Mouse (Mus musculus): Measurements from ENCODE around the gene Dera. TPM values are rescaled to one million over a fixed set of nuclear protein-coding genes. Genes with fewer than 3 reads are reported as not detected.
"Not testable (repeated sequence)": the region's sequence is repeated elsewhere in the genome, so short reads cannot be mapped to it uniquely, and the experiment has no call there.

Gene Dera
- 10 to 100 TPM in 1 of 2 experiments, 1 to 10 TPM in 1; 9.8 to 11.7 TPM for total RNA-seq (2021)
- long read RNA-seq, experiment 1, partial matches to known transcripts, result 0 of 6 reads
- long read RNA-seq, experiment 1, other reads (novel, unspliced or antisense), result 1 of 6 reads
- long read RNA-seq, experiment 2, partial matches to known transcripts, result 0 of 7 reads
- long read RNA-seq, experiment 2, other reads (novel, unspliced or antisense), result 3 of 7 reads

GRCm38 (mm10) chr6:137754056-137754856 lies at the start of gene Dera:
Gene Dera, plus strand, starts transcription at chr6:137754546.
- DNase-seq, result peak; percentile 68 to 80
- intact Hi-C loops (cut with DNase I), result no loop called here

GRCm38 (mm10) chr6:137706209-137706608 lies 48.1 kb upstream of the Dera start:
- DNase-seq, result no peak
- intact Hi-C loops (cut with DNase I), result no loop called here

DNA sequence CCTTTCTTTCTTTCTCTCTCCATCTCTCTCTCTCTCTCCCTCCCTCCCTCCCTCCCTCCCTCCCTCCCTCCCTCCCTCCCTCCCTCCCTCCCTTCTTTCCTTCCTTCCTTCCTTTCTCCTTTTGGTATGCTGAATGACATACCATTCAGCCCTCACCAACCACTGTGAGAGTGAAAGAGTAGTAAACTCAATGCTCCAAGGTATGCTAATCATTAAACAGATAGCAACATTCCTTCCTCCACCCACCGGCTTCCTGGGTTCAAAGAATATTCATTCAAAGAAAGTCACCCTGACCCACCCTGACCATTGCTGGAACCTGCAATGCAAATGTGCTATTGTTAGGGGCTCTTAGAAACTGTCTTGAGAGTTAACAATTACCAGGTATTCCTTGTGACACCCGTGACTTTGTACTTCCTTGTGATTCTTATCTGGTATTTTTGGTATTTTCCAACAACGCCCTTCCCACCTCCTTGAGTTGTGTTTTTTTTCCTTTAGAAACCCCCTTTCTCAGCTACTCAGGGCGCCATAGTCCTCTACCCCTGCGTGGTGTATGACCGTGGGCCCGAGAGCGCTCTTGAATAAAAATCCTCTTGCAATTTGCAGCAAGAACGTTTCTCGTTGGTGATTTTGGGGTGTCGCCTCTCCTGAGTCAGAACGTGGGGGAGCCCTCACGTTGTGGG lies 45.5 kb upstream of the Dera start:
- intact Hi-C loops (cut with DNase I); DNase-seq: not testable (repeated sequence)

GRCm38 (mm10) chr6:137710179-137711037 lies 43.9 kb upstream of the Dera start:
- intact Hi-C loops (cut with DNase I), result no loop called here
- DNase-seq, result peak in 1 of 2 experiments; percentile 15

GRCm38 (mm10) chr6:137712654-137713309 lies 41.6 kb upstream of the Dera start:
- intact Hi-C loops (cut with DNase I), result no loop called here
- no peak for DNase-seq

DNA sequence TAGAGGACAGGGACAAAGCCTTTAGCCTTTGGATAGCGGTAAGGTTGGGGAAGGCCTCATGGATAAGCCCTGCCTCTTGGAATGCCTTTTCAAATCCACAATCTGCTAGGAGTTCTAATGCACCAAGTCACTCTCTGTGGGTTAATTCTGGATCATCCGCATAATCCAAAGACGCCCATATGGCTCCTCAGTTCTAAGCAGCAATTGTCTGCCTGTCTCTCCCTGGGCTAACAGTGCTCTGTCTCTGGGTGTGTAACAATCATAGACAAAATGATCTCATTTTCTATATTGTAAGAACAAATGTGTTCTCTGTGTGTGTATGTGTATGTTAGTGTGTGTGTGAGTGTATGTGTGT lies 41.1 kb upstream of the Dera start:
- intact Hi-C loops (cut with DNase I), result no loop called here
- DNase-seq, result no peak

DNA sequence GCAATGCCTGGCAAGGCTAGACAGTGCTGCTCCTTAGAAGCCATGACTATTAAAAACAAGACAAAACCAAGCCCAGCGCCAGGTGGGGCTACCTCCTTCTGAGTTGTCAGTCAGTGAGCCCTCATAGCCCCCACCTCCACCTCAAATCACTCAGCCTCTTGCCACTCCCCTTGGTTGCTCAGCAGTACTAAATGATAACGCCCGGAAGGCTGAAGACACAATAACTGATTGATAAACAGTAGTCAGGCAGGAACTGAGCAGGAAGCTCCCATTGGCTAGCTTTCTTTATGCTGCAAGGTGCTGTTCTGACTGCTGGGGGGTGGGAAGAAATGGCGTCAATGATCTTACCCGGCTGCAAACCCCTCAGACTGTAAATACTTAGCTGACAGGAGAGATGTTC lies 37.5 kb upstream of the Dera start:
- intact Hi-C loops (cut with DNase I), result no loop called here

GRCm38 (mm10) chr6:137722220-137722931 lies 32.0 kb upstream of the Dera start:
- no peak for DNase-seq
- intact Hi-C loops (cut with DNase I), result loop anchor here (5.0 kb wide), 2 partner anchors 60 to 515 kb away; no protein-coding TSS in a partner anchor

More for the DNA sequence above, 37.5 kb upstream of the Dera start:
- DNase-seq, result no peak

DNA sequence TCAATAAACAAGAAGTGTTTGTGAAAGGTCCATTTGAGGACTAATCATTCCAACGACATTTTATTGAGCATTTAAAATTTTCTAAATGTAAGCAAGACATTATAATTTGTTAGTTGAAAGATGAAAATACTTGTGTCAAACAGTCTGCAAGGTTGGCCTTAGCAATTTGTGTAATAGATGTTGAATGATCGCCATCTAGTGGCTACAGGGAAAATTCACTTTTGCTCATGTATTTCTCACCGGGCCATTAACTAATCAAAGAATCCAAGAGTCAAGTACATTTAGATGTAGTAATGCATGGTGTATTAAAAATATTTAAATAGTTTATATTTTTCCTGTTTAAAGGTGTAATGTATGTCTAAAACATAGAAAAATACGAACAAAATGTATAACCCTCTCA lies 30.4 kb upstream of the Dera start:
- intact Hi-C loops (cut with DNase I), result loop anchor here (1.0 to 5.0 kb wide), 3 partner anchors 62 to 517 kb away; no protein-coding TSS in a partner anchor
- no peak for DNase-seq

DNA sequence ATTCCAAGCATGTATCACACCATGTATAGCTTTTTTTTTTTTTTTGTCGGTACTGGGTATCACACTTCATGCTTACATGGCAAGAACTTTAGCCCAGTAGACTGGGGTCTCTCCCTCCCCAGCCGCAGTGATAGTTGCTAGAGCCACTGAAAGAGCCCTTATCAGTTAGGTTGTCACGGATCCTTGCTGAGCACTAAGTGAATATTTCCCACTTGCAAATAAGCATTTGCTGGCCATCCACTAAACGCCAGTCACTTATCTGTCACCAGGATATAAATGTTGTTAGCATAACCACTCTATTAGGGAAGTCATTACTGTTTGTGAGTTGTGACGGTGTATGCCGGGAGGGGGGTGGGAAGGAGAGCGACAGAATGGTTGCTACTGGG lies 19.9 kb upstream of the Dera start:
- DNase-seq, result no peak
- intact Hi-C loops (cut with DNase I), result no loop called here

DNA sequence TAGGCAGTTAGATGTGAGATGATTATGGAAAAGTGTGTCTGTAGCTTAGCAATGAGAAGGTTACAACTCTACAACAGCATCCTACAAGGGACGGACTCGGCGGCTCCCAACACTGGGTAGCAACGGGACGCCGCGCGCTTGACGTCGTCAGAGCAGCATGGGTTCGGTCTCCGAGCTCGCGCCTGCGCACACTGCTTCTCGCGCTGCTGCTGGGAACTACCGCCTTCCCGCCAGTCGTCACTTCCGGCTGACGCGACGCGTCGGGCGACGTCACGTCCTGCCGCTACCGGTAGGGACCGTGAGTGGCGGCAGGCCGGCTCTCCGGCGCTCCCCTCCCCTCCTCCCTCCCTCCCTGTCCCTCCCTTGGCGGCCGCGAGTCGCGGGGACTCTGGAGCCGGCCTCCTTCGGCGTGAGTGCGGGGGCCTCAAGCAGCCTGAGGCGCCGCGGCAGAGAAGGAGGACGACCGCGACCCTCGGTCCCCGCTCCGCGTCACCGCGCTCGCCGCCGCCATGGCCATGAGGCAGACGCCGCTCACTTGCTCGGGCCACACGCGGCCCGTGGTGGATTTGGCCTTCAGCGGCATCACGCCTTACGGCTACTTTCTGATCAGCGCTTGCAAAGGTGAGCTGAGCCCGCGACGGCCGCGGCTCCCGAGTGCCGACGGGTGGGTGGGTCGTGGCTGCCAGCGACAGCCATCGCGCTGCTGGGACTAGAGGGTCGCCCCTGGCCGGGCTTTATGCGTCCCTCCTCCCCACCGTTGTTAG lies 19.3 kb upstream of the Dera start, which contains the start of gene Strap:
Gene Strap (plus strand): TSS at position 233 of the 764 bp plus-strand sequence.
- intact Hi-C loops (cut with DNase I), result no loop called here

DNA sequence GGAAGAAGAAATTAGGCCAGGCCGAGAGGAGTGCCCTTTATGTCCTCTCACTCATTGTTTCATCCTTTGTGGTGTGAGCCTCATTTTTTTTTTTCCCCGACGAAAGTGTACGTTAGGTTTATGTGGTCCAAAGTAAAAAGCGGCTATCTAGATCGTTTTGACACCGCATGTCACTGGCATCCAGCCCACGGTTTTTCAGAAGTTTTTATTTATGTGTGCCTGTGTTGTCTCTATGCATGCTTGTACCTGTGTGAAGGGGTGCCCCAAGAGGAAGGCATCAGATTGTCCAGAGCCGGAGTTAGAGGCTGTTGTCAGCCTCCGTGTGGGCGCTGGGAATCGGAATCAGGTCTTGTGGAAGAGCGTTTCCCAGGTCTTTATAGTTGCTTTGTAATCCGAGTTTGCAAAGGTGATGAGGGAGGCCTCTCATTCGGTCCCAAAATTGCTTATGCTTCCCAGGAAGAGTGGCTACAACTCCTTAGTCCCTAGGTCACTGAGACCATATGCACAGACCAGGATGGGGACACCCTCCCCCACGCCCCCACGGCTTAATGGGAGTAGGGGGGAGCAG lies 18.6 kb upstream of the Dera start:
- DNase-seq, result no peak
- intact Hi-C loops (cut with DNase I), result no loop called here

More for the DNA sequence above, 19.3 kb upstream of the Dera start, which contains the start of gene Strap:
- peak; percentile 90 for DNase-seq

DNA sequence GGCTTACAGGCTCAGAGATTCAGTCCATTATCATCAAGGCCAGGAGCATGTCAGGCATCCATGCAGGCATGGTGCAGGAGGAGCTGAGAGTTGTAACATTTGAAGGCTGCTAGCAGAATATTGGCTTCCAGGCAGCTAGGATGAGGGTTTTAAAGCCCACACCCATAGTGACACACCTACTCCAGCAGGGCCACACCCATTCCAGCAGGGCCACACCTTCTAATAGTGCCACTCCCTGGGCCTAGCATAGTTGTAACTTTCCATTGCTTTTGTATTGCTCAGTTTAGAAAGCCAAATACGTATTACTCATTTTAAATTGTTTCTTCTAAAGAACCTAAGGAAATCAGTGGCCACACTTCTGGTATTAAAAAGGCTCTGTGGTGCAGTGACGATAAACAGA lies 13.4 kb upstream of the Dera start:
- DNase-seq, result no peak
- intact Hi-C loops (cut with DNase I), result no loop called here

- DNase-seq, result no peak
- intact Hi-C loops (cut with DNase I), result no loop called here
Observed at GRCm38 (mm10) chr6:137744700-137745099, 9.6 kb upstream of the Dera start.

DNA sequence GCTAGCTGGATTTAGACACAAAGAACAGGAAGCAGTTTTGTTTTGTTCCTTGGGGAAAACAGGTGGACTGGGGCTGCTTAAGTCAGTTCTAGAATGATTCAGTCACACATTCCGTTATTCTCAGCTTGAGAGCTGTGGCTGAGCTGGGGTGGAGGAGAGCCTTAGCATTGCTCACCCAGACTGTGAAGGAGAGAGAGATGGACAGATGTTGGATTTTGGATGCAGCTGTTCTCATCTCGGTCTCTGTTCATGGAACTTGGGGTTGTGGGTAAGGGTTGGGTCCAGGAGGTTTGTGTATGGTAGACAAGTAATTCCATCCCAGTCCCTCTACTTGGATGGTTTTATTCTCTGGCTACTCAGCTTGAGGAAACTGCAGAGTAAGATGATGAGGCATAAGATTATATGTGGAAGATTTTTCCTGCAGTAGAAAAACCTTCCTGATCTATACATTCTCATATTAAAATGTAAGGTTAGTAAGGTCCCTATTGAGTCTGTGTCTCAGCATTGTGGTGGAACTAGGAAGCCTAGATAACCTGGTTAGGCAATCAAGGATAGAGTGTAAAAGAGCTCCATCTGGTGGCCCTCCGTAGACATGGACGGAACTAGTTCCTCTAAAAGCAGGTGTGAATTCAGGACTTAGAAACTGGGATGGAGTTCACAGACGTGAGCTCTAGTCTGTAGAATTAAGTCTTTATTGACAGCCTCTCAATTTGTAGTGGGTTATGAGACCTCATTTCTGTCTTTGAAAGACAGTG lies 7.0 kb upstream of the Dera start:
- intact Hi-C loops (cut with DNase I), result no loop called here
- no peak for DNase-seq

- intact Hi-C loops (cut with DNase I), result no loop called here
- no peak for DNase-seq
Observed at GRCm38 (mm10) chr6:137751551-137752274, 2.6 kb upstream of the Dera start.

- intact Hi-C loops (cut with DNase I), result no loop called here
- no peak for DNase-seq
Observed at GRCm38 (mm10) chr6:137752275-137752655, 2.1 kb upstream of the Dera start.

Data from gastrocnemius, postnatal 36 days (tissue).